ENCODE assay signal across 9 mouse cellular contexts in genomic region chr11:97189231-97189630, GRCm38 (mm10). TPM values are rescaled to one million over a fixed set of nuclear protein-coding genes. Genes with fewer than 3 reads are reported as not detected.
DNase-seq lines count a peak whose midpoint lies in the region; ATAC-seq and TF ChIP-seq lines count a peak whose summit lies in the region.
"Had no signal": no experiment of that assay in that cellular context is flagged by ENCODE, and none has a peak within 500 bp of the region (broad histone marks: within the 10 kb centered on the region; RNA-seq: fewer than 3 reads in every experiment).

No protein-coding gene starts in this region.

- H3K4me2 ChIP-seq in embryonic facial prominence, embryonic 15.5 days (replicated peaks): peak overlapping the region; percentile 87
- peak overlapping the region; percentile 83 for H3K4me2 ChIP-seq in limb, embryonic 14.5 days (replicated peaks; ENCODE audit: low read depth, low read length, severe bottlenecking)

- H3K4me3 ChIP-seq in erythroblast, embryonic 14.5 days (replicated peaks): peak overlapping the region; percentile 91
- peak overlapping the region; percentile 91 for H3K4me3 ChIP-seq in embryonic facial prominence, embryonic 15.5 days (replicated peaks)
- peak overlapping the region; percentile 89 for H3K4me3 ChIP-seq in limb, embryonic 14.5 days (replicated peaks; ENCODE audit: low read length)

- H3K27ac ChIP-seq in embryonic facial prominence, embryonic 15.5 days (replicated peaks): no peak overlapping the region
- H3K27ac ChIP-seq in limb, embryonic 14.5 days (replicated peaks; ENCODE audit: low read depth, low read length): no peak overlapping the region

- H3K36me3 ChIP-seq in erythroblast, embryonic 14.5 days (ENCODE audit: control insufficient read depth): peaks cover 49% of the 10 kb centered on the region
- peaks cover 23% of the 10 kb centered on the region for H3K36me3 ChIP-seq in embryonic facial prominence, embryonic 15.5 days
- H3K36me3 ChIP-seq in limb, embryonic 14.5 days (ENCODE audit: control insufficient read depth, insufficient read depth, low read length): peaks cover 22% of the 10 kb centered on the region

- peak; percentile 56 for DNase-seq in 3134 (ENCODE audit: extremely low read depth, insufficient read length, low spot score)
- DNase-seq in limb, embryonic 14.5 days (ENCODE audit: low spot score): no peak
- DNase-seq in adrenal gland, postnatal 36 days: no peak
- DNase-seq in thymus, postnatal 25 days: no peak
- DNase-seq in cerebellum, adult 8-10 months: no peak
- DNase-seq: heart, adult 2 months had no signal

- no peak overlapping the region for H3K9ac ChIP-seq in embryonic facial prominence, embryonic 15.5 days
- no peak overlapping the region for H3K9ac ChIP-seq in limb, embryonic 14.5 days (ENCODE audit: low read depth, low read length, severe bottlenecking)

- H3K9me3 ChIP-seq in erythroblast, embryonic 14.5 days (ENCODE audit: control insufficient read depth, low read length): no peaks in the 10 kb centered on the region
- no peaks in the 10 kb centered on the region for H3K9me3 ChIP-seq in embryonic facial prominence, embryonic 15.5 days (replicated peaks)
- no peaks in the 10 kb centered on the region for H3K9me3 ChIP-seq in limb, embryonic 14.5 days (ENCODE audit: control insufficient read depth, low read length)

- H3K27me3 ChIP-seq in erythroblast, embryonic 14.5 days (ENCODE audit: control insufficient read depth): no peaks in the 10 kb centered on the region
- no peaks in the 10 kb centered on the region for H3K27me3 ChIP-seq in embryonic facial prominence, embryonic 15.5 days
- no peaks in the 10 kb centered on the region for H3K27me3 ChIP-seq in limb, embryonic 14.5 days (ENCODE audit: control insufficient read depth, insufficient read depth, low read length)

- no peak for ATAC-seq in erythroblast, adult 5-6 weeks (replicated peaks; ENCODE audit: low FRiP score, poor library complexity, severe bottlenecking)
- no peak for ATAC-seq in embryonic facial prominence, embryonic 15.5 days (ENCODE audit: insufficient number of reproducible peaks, low FRiP score, low TSS enrichment, low read depth)
- no peak for ATAC-seq in limb, embryonic 14.5 days (ENCODE audit: low FRiP score, low read depth)

- no peak for TF ChIP-seq POLR2A in limb, embryonic 14.5 days (IDR thresholded peaks at IDR 0.05; ENCODE audit: borderline replicate concordance, extremely low read depth, insufficient read depth, insufficient read length)

- H3K4me1 ChIP-seq in erythroblast, embryonic 14.5 days (ENCODE audit: control insufficient read depth): peaks cover 50% of the 10 kb centered on the region
- peaks cover 28% of the 10 kb centered on the region; the same call in 1 of the 2 replicates for H3K4me1 ChIP-seq in embryonic facial prominence, embryonic 15.5 days
- peaks cover 12% of the 10 kb centered on the region for H3K4me1 ChIP-seq in limb, embryonic 14.5 days (ENCODE audit: control insufficient read depth, insufficient read depth, low read length)

- 34% methylated on average over 3 of the region's 3 CpGs for WGBS in embryonic facial prominence, embryonic 15.5 days
- 39% methylated on average over 3 of the region's 3 CpGs for WGBS in limb, embryonic 14.5 days

RNA-seq across cellular contexts. Expression of gene Kpnb1, which starts 1.6 kb away (rescaled TPM):
- 2.4 and 2.5 TPM in 2 replicates for polyA plus RNA-seq in erythroblast, embryonic 14.5 days (2012)
- 30.6 and 42.6 TPM in 2 replicates for total RNA-seq in erythroblast, adult 5-6 weeks (2015; ENCODE audit: low replicate concordance)
- total RNA-seq in erythroblast, adult 5-6 weeks (2017; ENCODE audit: low replicate concordance): 102 and 119 TPM in 2 replicates
- 43.8 and 49.9 TPM in 2 replicates for polyA plus RNA-seq in embryonic facial prominence, embryonic 15.5 days (2015; fragmentation: Nextera tagmentation; extraction: Ambion mirVana)
- 123 and 145 TPM in 2 replicates for polyA plus RNA-seq in limb, embryonic 14.5 days (2012; rRNA removed)
- 71.5 and 71.8 TPM in 2 replicates for polyA plus RNA-seq in limb, embryonic 14.5 days (2014; fragmentation: Nextera tagmentation; extraction: Ambion mirVana)
- 100 to 1,000 TPM; 112 to 138 TPM for total RNA-seq in adrenal gland, postnatal 36 days (2021)

RNA-seq across cellular contexts. Expression of gene Tbkbp1, which starts 37.9 kb away (rescaled TPM):
- 0.12 and 0.15 TPM in 2 replicates for polyA plus RNA-seq in erythroblast, embryonic 14.5 days (2012)
- total RNA-seq in erythroblast, adult 5-6 weeks (2015; ENCODE audit: low replicate concordance): 0.96 and 2.7 TPM in 2 replicates
- total RNA-seq in erythroblast, adult 5-6 weeks (2017; ENCODE audit: low replicate concordance): 0.70 and 6.3 TPM in 2 replicates
- polyA plus RNA-seq in embryonic facial prominence, embryonic 15.5 days (2015; fragmentation: Nextera tagmentation; extraction: Ambion mirVana): 8.9 and 9.5 TPM in 2 replicates
- 62.2 and 82.9 TPM in 2 replicates for polyA plus RNA-seq in limb, embryonic 14.5 days (2012; rRNA removed)
- 9.7 and 11.6 TPM in 2 replicates for polyA plus RNA-seq in limb, embryonic 14.5 days (2014; fragmentation: Nextera tagmentation; extraction: Ambion mirVana)
- total RNA-seq in adrenal gland, postnatal 36 days (2021): 10 to 100 TPM; 10.6 to 12.8 TPM

Comparison
In these comparisons a context has a peak if more than half of its experiments do, and no peak if none do; other contexts are left out.
1. RNA of gene Kpnb1, which starts 1.6 kb away (polyA plus RNA-seq): 71.5 to 145 TPM in limb, embryonic 14.5 days and 43.8 to 49.9 TPM in embryonic facial prominence, embryonic 15.5 days; 2.4 to 2.5 TPM in erythroblast, embryonic 14.5 days; every median in the first group is over 10 times any median in the second.
2. Peak in every context shown above with its lines, with median percentiles within 50 percentile points of each other: H3K4me3 ChIP-seq.